Mouse (Mus musculus): Measurements from ENCODE around the gene Tmem132d.

Tmem132d gene

DNA sequence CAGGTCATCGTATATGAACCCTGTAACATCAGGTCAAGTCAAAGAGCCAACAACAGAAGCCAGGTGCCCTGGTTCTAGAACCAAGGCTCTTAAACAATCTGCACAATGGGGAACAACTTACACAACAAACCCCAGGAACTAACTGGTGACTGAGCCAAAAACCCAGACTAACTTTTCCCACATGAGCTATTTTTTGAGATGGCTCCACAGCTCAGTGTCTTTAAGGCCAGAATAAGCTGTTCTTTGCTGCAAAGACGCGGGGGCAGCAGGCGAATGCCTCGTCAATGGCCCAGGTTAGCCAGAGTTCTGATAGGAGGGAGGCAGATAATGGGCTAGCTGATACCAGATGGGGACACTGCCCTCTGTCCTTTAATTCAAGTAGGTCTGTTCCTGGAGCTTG is 221.8 kb downstream of the Tmem132d start:
- DNase-seq (ENCODE audit: low spot score in 2 of 2) = no peak

DNA sequence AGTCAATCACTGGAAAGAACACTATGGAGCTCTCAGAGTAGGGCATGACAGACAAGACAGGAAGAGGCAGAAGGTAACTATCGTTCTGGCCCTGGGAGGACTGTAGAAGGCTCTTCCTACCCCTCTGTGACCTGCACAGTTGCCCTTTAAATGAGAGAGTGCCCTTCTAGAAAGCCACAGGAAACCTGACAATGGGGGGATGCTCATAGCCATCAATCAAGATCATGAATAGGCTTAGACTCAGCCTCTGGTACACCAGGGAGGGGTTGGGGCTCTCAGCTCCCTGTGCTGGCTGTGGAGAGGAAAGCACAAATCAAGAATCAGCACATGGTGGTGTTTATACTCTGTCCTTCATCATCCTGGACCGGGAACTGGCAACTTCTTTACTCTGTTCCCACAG is 227.2 kb downstream of the Tmem132d start:
- DNase-seq (ENCODE audit: low spot score in 2 of 2) = no peak

- no peak for DNase-seq (ENCODE audit: low spot score in 2 of 2)
Measured at GRCm38 (mm10) chr5:128204685-128205320, 228.1 kb downstream of the Tmem132d start.

DNA sequence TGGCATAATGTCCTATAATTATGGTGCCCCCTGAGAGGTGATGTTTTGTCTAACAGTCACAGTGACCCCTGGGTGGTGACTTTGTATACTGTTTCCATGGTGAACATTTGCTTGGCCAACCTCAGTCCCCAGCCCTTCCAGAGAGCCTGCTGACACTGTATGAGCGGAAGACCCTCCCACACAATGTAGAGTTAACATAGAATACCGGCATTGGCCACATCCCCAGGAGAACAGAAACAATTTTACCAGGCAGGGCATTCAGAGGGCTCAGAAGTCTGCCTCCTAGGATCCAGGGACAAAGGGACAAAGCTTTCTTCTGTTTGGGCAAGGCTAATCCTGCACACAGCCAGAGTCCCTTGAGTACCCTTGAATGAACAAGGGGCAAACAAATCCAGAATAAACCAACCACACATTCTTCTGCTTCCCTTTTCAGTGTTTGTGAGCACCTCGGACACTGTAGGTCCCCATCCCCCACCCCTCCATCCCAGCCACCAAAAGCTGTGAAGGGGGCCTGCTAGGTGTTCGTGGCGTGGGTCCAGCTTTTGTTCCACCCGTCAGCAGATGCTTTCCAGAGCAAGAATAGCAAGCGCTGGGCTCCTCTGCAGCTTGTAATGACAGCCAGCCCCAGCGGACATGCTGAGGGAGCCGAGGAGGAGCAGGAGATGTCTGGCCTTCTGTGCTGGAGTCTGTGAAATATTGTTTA is 228.8 kb downstream of the Tmem132d start:
- no peak for DNase-seq (ENCODE audit: low spot score in 2 of 2)

DNA sequence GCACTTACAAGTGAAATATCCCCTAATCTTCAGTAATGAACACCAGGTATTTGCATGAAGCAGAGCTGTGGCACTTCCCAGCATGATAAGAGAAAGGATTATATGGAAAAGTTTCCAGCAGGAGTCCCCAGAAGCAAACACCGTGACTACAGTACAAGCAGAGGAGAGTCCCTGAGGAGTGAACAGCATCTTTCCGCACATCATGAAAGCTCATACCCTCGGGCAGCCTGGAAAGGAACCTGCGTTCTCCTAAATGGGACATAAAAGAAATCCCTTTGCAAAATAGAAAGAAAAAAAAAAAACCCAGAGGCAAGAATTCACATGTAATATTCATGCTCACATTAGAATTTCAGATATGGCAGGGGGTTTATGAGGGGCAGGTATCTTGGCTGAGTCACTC is 238.8 kb downstream of the Tmem132d start:
- no peak for DNase-seq (ENCODE audit: low spot score in 2 of 2)

DNA sequence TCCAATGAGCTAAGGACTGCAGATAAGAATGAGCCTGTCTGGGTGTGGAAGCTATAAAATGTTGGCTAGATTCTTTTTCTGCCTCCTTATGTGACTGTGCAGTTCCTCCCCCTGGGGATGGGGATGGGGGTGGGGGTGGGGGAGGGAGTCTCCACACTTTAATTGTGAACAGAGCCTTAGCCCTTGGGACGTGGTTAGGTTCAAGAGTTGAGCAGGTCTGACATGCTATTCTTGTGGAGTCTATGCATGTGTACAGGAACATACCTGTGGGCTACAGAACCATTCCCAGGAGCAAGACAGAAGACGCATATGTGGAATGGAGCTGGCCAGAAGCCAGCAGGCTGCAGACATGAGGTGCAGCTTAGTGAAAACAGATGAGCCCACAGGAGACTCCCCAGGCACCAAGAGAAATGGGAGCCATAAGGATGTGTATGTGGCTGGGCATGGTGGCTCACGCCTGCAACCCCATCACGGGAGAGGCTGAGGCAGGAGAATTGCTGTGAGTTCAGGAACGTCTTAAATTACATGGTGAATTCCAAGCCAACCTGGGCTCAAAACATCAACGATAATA is 240.3 kb downstream of the Tmem132d start:
- no peak for DNase-seq (ENCODE audit: low spot score in 2 of 2)

DNA sequence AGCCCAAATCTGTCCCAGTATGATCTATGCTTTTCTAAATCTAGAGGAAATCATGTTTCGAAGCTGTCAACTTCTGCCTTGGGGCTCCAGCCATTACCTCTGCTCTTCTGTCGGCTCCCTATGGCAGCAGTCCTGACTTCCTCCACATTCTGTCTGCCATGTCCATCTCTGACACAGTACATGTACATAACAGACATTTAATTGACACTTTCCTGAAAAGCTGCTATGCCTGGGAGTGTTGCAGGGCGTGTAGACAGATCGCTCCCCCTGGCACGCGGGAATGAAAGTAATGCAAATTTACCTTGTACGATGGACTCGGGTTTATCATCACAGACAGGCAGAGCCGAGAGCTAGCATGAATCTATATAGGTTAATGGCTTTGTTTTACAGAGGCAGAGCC is 241.2 kb downstream of the Tmem132d start:
- DNase-seq (ENCODE audit: low spot score in 2 of 2) = no peak

DNA sequence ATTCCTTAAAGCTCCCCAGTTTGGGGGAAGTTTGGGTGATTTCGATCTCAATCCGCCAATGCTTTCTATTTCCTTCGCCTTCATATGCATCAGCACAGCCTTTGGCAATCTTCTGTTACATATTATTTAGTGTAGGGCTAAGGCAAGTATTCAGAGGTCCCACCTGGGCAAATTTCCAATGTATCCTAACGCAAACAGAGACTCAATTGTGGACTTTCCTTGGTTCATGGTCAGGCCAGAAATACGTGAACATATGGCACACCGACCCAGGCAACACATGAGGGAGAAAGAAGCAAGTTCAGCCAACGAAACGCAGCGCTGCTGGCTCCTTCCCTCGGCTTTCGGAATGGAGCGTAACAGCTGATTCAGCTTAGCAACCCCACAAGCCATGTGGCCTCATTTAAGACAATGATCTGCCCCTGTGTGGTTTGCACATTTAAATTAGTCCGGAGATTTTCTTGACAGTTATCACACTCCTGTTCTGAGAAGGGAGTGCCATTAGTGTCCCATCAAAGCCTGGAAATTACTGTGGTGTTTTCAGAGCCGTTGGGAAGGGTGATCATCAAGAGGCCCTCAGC is 242.5 kb downstream of the Tmem132d start:
- DNase-seq (ENCODE audit: low spot score in 2 of 2) = no peak

GRCm38 (mm10) chr5:128176234-128176633 is 256.6 kb downstream of the Tmem132d start:
- DNase-seq (ENCODE audit: low spot score in 2 of 2) = no peak

DNA sequence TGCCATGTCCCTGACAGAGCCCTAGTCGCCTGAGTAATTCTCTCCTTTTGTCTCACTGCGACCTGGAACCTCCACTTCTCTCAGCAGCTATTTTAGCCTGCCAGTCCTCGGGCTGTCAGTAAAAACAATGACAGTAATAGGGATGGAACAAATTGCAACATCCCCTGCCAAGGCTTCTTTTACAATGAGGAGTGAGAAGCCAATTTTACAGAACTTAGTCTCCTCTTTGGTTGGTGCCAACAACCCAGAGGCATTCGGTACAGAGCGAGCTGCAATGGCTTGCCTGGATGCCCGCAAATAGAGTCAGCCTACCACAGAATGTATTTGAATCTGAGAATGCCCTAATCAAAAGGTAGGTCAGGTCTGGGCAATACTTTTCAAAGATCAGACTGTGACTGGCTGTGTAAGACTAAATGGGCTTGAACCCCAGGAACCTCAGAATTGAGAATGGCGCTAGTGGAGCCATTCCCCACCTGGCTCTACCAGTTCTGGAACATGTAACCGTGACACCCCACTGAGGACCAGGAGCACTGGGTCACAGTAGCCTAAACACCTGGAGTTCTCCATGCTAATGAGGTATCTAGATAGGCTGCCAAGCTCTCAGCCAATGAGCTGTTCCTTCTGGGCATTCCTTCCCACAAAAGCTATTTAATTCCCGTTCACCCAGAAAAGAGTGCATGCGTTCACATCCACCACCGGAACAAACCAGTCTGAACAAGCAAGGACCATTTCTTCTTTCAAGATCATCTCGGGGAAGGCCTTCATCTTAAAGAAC is 273.8 kb downstream of the Tmem132d start:
- no peak for DNase-seq (ENCODE audit: low spot score in 2 of 2)

DNA sequence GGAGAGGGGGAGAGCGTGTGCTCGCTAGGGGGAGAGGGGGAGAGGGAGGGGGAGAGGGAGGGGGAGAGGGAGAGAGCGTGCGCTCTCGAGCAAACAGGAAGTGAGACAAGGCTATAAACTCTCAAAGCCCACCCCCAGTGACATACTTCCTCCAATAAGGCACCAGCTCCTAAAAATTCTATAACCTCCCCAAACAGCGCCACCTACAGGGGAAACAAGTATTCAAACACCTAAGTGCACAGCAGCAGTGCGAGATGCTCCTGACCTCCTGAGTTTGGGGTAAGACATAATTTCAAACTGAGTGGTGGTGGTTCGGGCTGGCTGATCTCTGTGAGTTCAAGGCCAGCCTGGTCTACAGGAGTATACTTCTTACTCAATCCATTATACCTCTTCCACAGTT is 281.4 kb downstream of the Tmem132d start:
- no peak for DNase-seq (ENCODE audit: low spot score in 2 of 2)

- DNase-seq (ENCODE audit: low spot score in 2 of 2) = no peak
Measured at GRCm38 (mm10) chr5:128146901-128147645, 285.8 kb downstream of the Tmem132d start.

- DNase-seq (ENCODE audit: low spot score in 2 of 2) = peak; percentile 9 to 13
Measured at GRCm38 (mm10) chr5:128144799-128145198, 288.1 kb downstream of the Tmem132d start.

- no peak for DNase-seq (ENCODE audit: low spot score in 2 of 2)
Measured at GRCm38 (mm10) chr5:128136818-128137217, 296.1 kb downstream of the Tmem132d start.

DNA sequence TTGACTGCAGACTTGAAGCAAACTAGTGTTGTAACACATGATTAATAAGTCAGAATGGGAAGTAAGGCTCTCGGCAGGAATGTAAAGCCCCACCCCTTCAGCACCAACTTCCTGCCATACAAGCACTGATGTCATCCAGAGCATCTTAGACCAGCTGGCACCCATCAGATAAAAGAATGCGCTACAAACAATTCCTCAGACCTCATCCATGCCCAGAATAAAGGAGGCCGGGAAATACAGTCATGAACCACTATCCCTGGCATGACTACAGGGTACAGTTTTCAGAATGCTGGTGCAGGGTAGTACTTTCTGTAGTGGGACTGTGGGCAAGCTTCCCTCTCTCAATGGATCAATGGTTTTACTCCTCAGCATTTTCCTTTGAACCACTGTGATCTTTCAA is 310.2 kb downstream of the Tmem132d start:
- no peak for DNase-seq (ENCODE audit: low spot score in 2 of 2)

DNA sequence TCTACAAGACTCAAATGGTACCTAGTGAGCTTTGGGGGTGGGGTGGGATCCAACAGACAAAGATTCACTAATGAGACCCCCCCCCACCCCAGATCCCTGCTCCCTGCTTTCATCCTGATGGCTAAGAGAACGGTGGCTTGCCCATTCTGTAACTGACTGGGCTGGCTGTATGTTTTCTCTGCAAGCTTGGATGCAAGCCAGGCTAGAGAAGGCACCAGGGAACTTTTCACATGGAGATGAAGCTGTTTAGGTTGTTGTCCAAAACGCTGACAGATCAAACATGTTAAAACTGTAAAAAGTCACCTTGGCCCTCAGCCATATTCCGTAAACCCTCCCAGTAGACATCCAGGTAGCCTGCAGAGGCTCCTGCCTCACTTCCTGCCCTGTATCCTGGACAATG is 313.7 kb downstream of the Tmem132d start:
- no peak for DNase-seq (ENCODE audit: low spot score in 2 of 2)

DNA sequence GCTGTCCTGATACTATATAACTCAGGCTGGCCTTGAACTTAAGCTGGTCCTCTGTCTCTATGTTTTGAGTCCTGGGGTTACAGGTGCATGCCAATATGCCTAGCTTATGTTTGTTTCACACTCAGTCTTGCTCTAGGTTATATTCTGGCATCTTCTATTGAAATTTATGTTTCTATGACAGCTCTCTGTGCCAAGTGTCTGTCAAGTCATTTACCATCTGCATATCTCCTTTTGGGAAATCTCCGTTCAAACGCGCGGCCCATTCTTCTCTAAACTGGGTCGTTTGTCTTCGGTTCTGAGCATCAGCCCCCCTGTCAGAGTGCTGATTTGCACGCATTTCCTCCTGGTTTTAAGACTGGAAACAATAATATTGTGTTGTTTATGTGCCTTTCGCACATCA is 319.8 kb downstream of the Tmem132d start:
- DNase-seq (ENCODE audit: low spot score in 2 of 2) = no peak

DNA sequence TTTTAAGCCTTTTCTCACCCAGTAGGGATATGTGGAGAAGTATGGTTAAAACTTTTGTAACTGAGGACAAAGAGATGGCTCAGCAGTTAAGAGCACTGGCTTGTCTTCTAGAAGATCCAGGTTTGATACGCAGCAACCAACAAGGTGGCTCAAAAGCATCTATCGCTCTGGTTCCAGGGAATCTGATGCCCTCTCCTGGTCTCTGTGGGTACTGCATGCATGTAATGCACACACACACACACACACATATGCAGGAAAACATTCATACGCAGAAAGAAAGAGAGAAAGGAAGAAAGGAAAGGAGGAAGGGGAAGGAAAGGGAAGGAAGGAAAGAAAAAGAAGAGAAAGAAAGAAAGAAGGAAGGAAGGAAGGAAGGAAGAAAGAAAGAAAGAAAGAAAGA is 320.4 kb downstream of the Tmem132d start:
- no peak for DNase-seq (ENCODE audit: low spot score in 2 of 2)

GRCm38 (mm10) chr5:128111664-128112063 is 321.2 kb downstream of the Tmem132d start:
- no peak for DNase-seq (ENCODE audit: low spot score in 2 of 2)

DNA sequence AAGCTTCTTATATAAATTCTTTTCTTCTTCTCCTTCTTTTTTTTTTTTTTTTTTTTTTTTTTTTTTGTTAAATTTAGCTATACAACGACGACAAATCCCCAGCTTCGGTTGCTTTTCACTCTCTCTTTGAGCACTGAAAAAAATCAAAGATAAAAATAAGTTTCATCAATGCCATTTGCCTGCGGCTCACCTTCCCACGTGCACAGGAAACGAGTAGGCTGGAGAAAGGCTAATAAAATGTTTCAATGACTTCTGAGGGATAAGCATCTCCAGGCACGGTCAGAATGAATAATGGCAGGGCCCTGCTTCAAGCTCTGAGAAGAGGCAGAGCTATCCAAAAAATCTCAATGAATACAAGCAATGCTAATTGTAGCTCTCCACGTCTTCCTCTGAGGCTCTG is 330.3 kb downstream of the Tmem132d start:
- DNase-seq (ENCODE audit: low spot score in 2 of 2) = no peak

- DNase-seq (ENCODE audit: low spot score in 2 of 2) = no peak
Measured at GRCm38 (mm10) chr5:128100331-128100730, 332.5 kb downstream of the Tmem132d start.
